Mouse (Mus musculus) heart, adult 2 months (tissue): ENCODE measurements around the gene Msi2.

Source experiments
- CTCF ChIP-seq: fragments of 200-600 bp; IDR thresholded peaks from 2 replicates; pipeline ENCODE4 v1.8.1; 2022; ENCODE audit warnings: antibody characterized with exemption, mild to moderate bottlenecking, moderate library complexity
- EP300 ChIP-seq: fragments of 200-500 bp; IDR thresholded peaks from 2 replicates; pipeline ENCODE4 v1.6.1; 2011; ENCODE audit warnings: low read depth, low read length, control low read depth; ENCODE audit not compliant: insufficient read depth

GRCm38 (mm10) chr11:88614527-88615305, 103.6 kb downstream of the Msi2 start:
- TF ChIP-seq CTCF, result no peak
- no peak for TF ChIP-seq EP300
